Mouse (Mus musculus) intestine, embryonic 14.5 days (tissue): Measurements from ENCODE around the gene Smim17. TPM values are rescaled to one million over a fixed set of nuclear protein-coding genes. Genes with fewer than 3 reads are reported as not detected.
"Not testable (repeated sequence)": the region's sequence is repeated elsewhere in the genome, so short reads cannot be mapped to it uniquely, and the experiment has no call there.

Experiments used
- ATAC-seq: fragments of 200-750 bp; cut with Nextera tagmentation; replicated peaks from 2 replicates; pipeline ENCODE4 v1.8.0; 2017; ENCODE audit warnings: low read depth, moderate number of reproducible peaks, moderate TSS enrichment, moderate library complexity; ENCODE audit not compliant: low FRiP score, low TSS enrichment
- DNase-seq: peaks from one replicate; pipeline ENCODE4 v3.0.0-alpha.2; 2018; ENCODE audit warnings: low spot score
- H3K27ac ChIP-seq: fragments of 300-500 bp; sonication (generic); 2 replicates; pipeline ENCODE4 v1.5.1; 2014; ENCODE audit warnings: low read depth, mild to moderate bottlenecking, control low read depth
- H3K27me3 ChIP-seq: fragments of 300-500 bp; sonication (generic); replicated peaks from 2 replicates; pipeline ENCODE4 v1.6.1; 2014; ENCODE audit warnings: low read length, control low read depth; ENCODE audit not compliant: control insufficient read depth, insufficient read depth
- H3K36me3 ChIP-seq: fragments of 300-500 bp; sonication (generic); 2 replicates; pipeline ENCODE4 v1.6.1; 2014; ENCODE audit warnings: low read length, control low read depth; ENCODE audit not compliant: control insufficient read depth, insufficient read depth
- H3K4me1 ChIP-seq: fragments of 300-500 bp; sonication (generic); replicated peaks from 2 replicates; pipeline ENCODE4 v1.6.1; 2014; ENCODE audit warnings: low read length, control low read depth, mixed read lengths; ENCODE audit not compliant: control insufficient read depth, insufficient read depth
- H3K4me2 ChIP-seq: fragments of 300-500 bp; sonication (generic); 2 replicates; pipeline ENCODE4 v1.6.1; 2014; ENCODE audit warnings: low read length
- H3K4me3 ChIP-seq: fragments of 300-500 bp; sonication (generic); 2 replicates; pipeline ENCODE4 v1.5.1; 2014; ENCODE audit warnings: low read depth, low read length, control low read depth, mixed read lengths
- H3K9ac ChIP-seq: fragments of 300-500 bp; sonication (generic); 2 replicates; pipeline ENCODE4 v1.6.1; 2014; ENCODE audit warnings: mild to moderate bottlenecking, low read length
- H3K9me3 ChIP-seq: fragments of 300-500 bp; sonication (generic); 2 replicates; pipeline ENCODE4 v1.6.1; 2016; ENCODE audit warnings: low read length, control low read depth; ENCODE audit not compliant: control insufficient read depth
- WGBS: fragments of 180-500 bp; shearing (Covaris S2); extraction: QIAGEN DNeasy Blood & Tissue Kit; methylation state at CpG from one replicate; pipeline ENCODE4 v1.1.7; 2014; 5-methylcytosine and 5-hydroxymethylcytosine counted together
- polyA plus RNA-seq: library from polyadenylated mRNA; unstranded; fragments of >200 nt; fragmentation: Nextera tagmentation; extraction: Ambion mirVana; gene quantifications from 2 replicates; pipeline ENCODE4 v1.2.1, GENCODE M21; 2014

Gene Smim17
- polyA plus RNA-seq, 1 experiment from 2014 or later, result 0.38 TPM

GRCm38 (mm10) chr7:6364761-6365160 is 33.8 kb upstream of the Smim17 start:
- Histone ChIP-seq H3K4me1 (peaks cover 4% of the 10 kb centered on the region; the same call in 1 of the 2 replicates), H3K4me2 (no peak overlapping the region), H3K36me3 (no peaks in the 10 kb centered on the region), H3K9me3 (no peaks in the 10 kb centered on the region), H3K27me3 (no peaks in the 10 kb centered on the region), H3K9ac (no peak overlapping the region), H3K4me3 (no peak overlapping the region), H3K27ac (no peak overlapping the region)
- DNase-seq (no peak), ATAC-seq (no peak)
- 68% methylated on average over 1 of the region's 1 CpGs for WGBS

GRCm38 (mm10) chr7:6367185-6367584 is 31.3 kb upstream of the Smim17 start:
- H3K9me3 ChIP-seq, result no peaks in the 10 kb centered on the region
- peaks cover 4% of the 10 kb centered on the region; the same call in 1 of the 2 replicates for H3K4me1 ChIP-seq
- H3K36me3 ChIP-seq, result no peaks in the 10 kb centered on the region
- H3K4me3 ChIP-seq, result no peak overlapping the region
- 95% methylated on average over 5 of the region's 5 CpGs for WGBS
- DNase-seq, result no peak
- H3K4me2 ChIP-seq, result no peak overlapping the region
- H3K27me3 ChIP-seq, result no peaks in the 10 kb centered on the region
- no peak overlapping the region for H3K9ac ChIP-seq
- ATAC-seq, result no peak
- H3K27ac ChIP-seq, result no peak overlapping the region

DNA sequence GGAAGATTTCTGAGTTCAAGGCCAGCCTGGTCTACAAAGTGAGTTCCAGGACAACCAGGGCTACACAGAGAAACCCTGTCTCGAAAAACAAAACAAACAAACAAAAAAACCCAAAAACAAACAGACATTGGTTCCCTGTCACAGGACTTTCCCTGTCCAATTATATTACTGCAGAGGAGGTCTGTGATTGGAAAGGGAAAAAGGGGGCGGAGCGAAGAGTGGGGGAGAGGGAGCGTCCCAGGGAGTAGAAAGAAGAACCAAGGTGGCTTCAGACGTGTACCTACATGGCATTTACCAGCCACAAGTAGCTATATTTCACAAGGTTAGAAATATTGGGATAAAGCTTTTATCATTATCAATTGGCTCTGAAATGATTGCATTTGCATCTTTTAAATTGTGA is 30.4 kb upstream of the Smim17 start:
- not testable (repeated sequence) for H3K27ac ChIP-seq, H3K4me3 ChIP-seq, H3K9ac ChIP-seq, H3K27me3 ChIP-seq, ATAC-seq, H3K4me2 ChIP-seq, H3K36me3 ChIP-seq, DNase-seq, H3K4me1 ChIP-seq, H3K9me3 ChIP-seq
- 81% methylated on average over 5 of the region's 5 CpGs for WGBS

GRCm38 (mm10) chr7:6369460-6369859 is 29.1 kb upstream of the Smim17 start:
- Histone ChIP-seq H3K4me2 (no peak overlapping the region), H3K27me3 (no peaks in the 10 kb centered on the region), H3K27ac (no peak overlapping the region), H3K4me3 (no peak overlapping the region), H3K9ac (no peak overlapping the region), H3K36me3 (no peaks in the 10 kb centered on the region), H3K9me3 (no peaks in the 10 kb centered on the region), H3K4me1 (no peaks in the 10 kb centered on the region)
- ATAC-seq, result no peak
- DNase-seq, result no peak
- WGBS, result 87% methylated on average over 3 of the region's 3 CpGs

- no peaks in the 10 kb centered on the region for H3K27me3 ChIP-seq
- WGBS, result 88% methylated on average over 3 of the region's 3 CpGs
- DNase-seq, result no peak
- no peak overlapping the region for H3K4me3 ChIP-seq
- no peak for ATAC-seq
- no peaks in the 10 kb centered on the region for H3K4me1 ChIP-seq
- H3K9me3 ChIP-seq, result no peaks in the 10 kb centered on the region
- H3K4me2 ChIP-seq, result no peak overlapping the region
- H3K36me3 ChIP-seq, result no peaks in the 10 kb centered on the region
- H3K27ac ChIP-seq, result no peak overlapping the region
- H3K9ac ChIP-seq, result no peak overlapping the region
These were observed 25.5 kb upstream of the Smim17 start for GRCm38 (mm10) chr7:6372993-6373392.

DNA sequence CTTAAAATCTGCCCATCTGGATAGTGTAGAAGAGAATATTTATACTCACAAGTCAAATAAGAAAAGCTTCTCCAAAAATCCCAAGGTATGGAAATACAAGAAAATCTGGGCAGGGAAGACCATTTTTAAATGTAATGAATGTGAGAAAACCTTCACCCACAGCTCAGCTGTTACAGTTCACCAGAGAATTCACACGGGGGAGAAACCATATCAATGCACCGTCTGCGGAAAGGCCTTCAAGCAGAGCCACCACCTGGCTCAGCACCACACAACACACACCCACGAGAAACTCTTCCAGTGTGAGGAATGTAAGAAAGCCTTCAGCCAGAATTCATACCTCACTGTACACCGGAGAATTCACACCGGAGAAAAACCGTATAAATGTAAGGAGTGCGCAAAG is 20.1 kb upstream of the Smim17 start:
- H3K27me3 ChIP-seq, result no peaks in the 10 kb centered on the region
- peaks cover 7% of the 10 kb centered on the region; the same call in 1 of the 2 replicates for H3K36me3 ChIP-seq
- 83% methylated on average over 8 of the region's 8 CpGs for WGBS
- H3K27ac ChIP-seq, result no peak overlapping the region
- peaks cover under 1% of the 10 kb centered on the region for H3K4me1 ChIP-seq
- DNase-seq (no peak), ATAC-seq (no peak)
- H3K4me3 ChIP-seq, result no peak overlapping the region
- H3K4me2 ChIP-seq, result no peak overlapping the region
- H3K9ac ChIP-seq, result no peak overlapping the region
- no peaks in the 10 kb centered on the region for H3K9me3 ChIP-seq

- ATAC-seq (no peak), DNase-seq (no peak)
- Histone ChIP-seq H3K27me3 (no peaks in the 10 kb centered on the region), H3K4me3 (no peak overlapping the region), H3K4me2 (no peak overlapping the region), H3K9ac (no peak overlapping the region), H3K4me1 (peaks cover 8% of the 10 kb centered on the region), H3K27ac (no peak overlapping the region), H3K9me3 (no peaks in the 10 kb centered on the region), H3K36me3 (peaks cover 7% of the 10 kb centered on the region; the same call in 1 of the 2 replicates)
- 74% methylated on average over 2 of the region's 2 CpGs for WGBS
These were observed 17.1 kb upstream of the Smim17 start for GRCm38 (mm10) chr7:6381431-6381830.

DNA sequence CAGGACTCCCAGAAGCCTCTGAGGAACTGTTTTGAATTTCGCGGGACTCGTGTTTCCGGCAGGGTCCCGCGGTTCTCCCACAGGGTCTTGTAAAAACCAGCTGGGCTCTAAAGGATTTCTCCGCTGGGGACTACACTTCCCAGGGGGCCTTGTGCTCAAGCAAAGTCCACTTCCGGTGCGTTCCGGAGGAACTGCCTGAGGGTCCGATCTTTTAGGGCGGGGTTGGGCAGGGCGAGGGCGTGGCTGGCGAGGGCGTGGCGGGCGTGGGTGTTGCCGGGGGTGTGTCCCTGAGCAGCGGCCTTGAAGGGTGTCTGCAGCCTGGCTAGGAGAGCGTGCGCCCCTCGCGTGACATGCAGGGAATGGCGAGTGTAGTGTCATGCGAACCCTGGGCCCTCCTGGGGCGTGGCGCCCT is 15.5 kb upstream of the Smim17 start, which contains the start of gene Zfp28:
TSS of gene Zfp28 (plus strand) at position 252 of the 412 bp plus-strand sequence.
- peak within 1 kb of the TSS; percentile 44 for H3K4me3 ChIP-seq
- peak within 1 kb of the TSS; percentile 51 for H3K9ac ChIP-seq
- peak; percentile 96 for ATAC-seq
- peak; percentile 96 for DNase-seq
- H3K4me1 ChIP-seq, result peaks cover 8% of the 10 kb centered on the region
- H3K27me3 ChIP-seq, result no peaks in the 10 kb centered on the region
- peaks cover 7% of the 10 kb centered on the region; the same call in 1 of the 2 replicates for H3K36me3 ChIP-seq
- no peak within 1 kb of the TSS for H3K27ac ChIP-seq
- no peaks in the 10 kb centered on the region for H3K9me3 ChIP-seq
- WGBS, result under 1% methylated on average over 28 of the region's 28 CpGs
- H3K4me2 ChIP-seq, result peak within 1 kb of the TSS; percentile 75

DNA sequence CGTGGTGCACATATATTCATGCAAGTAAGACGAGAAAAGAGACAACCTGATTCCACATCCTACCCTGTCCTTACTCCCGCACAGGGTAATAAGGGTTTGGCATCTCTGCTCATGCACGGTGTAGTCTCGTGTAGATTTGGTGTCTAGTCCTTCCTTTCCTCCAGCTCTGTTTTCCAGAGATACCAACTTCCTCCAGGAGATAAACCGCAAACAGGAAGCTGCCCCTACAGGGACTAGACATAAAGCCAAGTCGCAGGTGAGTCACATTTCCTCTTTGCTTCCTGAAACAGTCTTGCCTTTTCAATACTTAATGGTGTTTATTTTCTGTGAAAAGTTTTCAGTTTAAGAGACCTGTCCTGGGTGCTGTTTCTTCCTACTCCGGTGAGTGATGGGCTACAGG is 14.5 kb upstream of the Smim17 start:
- H3K4me1 ChIP-seq, result peaks cover 8% of the 10 kb centered on the region
- peaks cover 4% of the 10 kb centered on the region; the same call in 1 of the 2 replicates for H3K36me3 ChIP-seq
- peak overlapping the region; percentile 44 for H3K4me3 ChIP-seq
- no peaks in the 10 kb centered on the region for H3K9me3 ChIP-seq
- H3K27ac ChIP-seq, result no peak overlapping the region
- H3K9ac ChIP-seq, result no peak overlapping the region
- no peak for ATAC-seq
- WGBS, result 62% methylated on average over 8 of the region's 8 CpGs
- no peaks in the 10 kb centered on the region for H3K27me3 ChIP-seq
- H3K4me2 ChIP-seq, result peak overlapping the region; percentile 75
- DNase-seq, result no peak
